Mouse (Mus musculus) urinary bladder, postnatal 10 days (tissue): ENCODE data around the gene Trpm3.

Source experiments
- DNase-seq: peaks from one replicate; pipeline ENCODE4 v3.0.0; 2022; ENCODE audit warnings: low spot score

Trpm3 gene

GRCm38 (mm10) chr19:22928366-22928765 lies 789.5 kb downstream of the Trpm3 start:
- no peak for DNase-seq

- DNase-seq: no peak
These were observed 790.9 kb downstream of the Trpm3 start for GRCm38 (mm10) chr19:22929768-22930167.

DNA sequence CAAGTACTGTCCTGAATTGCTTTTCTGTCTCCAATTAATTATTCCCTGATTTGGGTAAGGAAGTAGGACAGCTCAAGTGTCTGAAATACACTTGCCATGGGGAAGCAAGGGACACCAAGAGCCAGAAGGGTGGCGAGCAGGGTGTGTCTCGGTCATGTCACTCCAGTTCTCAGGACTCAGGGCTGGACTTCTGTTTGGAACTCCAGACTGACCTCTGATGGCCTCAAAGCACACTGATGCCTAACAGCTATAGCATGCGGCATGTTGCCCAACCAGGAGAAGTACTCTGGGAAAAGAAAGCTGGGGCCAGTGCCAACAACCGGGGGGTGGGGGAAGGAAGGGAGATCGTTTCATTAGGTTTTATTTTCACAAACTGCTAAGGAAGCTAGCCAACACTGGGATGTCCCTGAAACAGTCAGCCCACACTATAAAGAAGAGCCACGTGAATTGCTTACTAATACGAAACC lies 791.6 kb downstream of the Trpm3 start:
- DNase-seq: no peak

DNA sequence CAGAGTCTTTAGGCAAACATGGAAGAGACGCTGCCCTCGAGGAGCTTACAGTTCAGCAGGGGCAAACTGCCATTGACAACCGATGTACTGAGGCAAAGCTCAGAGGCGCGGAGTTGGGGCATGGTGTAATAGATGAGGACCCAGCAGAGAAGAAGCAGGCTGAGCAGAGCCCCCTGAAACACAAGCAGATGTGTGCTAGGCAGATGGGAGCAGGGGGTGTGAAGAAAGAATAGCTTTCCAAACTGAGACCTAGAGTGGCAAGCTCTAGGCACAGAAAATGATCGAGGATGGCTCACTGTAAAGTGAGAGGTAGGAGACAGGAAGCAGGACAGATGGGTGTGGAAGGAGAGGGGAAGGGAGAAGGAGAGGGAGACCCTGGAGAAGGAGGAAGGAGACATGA lies 792.2 kb downstream of the Trpm3 start:
- no peak for DNase-seq

- no peak for DNase-seq
These were observed 796.2 kb downstream of the Trpm3 start for GRCm38 (mm10) chr19:22935067-22935466.

DNA sequence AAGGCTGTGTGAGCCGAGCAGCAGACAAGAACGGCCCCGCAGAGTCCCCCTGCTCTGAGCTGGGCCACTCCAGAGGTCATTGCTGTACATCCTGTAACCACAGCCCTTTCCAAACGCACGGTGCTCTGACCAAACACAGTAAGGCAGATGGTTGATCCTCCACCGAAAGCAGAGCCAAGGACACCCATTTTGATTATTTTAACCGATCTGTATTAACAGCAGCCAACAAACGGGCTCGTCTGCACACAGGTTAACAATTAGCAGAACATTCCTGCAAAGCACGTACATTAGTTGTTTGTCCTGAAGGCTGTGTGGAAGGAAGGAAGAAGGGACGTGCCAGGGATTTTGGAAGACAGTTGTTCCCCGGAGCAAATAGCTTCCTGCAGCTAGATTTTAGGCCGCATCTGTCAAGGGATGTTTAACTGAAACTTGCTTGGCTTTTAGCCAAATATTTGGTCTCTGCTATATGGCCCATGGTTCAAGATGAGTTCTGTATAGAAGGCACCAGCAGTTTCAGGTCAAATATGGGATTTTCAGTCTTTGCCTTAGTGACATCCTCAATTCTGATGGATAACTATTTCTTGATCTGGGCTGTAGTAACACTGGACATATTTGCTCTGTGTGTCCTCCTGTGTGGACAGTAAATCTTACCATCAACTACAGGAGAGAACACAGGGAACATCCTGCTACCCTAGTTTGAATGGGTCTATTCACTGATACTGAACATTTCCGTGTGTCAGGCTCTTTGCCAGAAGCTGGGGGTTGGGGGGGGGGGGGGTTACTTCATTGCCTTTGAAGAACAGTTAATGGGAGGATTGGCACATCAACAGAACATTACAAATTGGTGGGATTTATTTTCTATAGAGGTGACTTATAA lies 800.2 kb downstream of the Trpm3 start:
- DNase-seq: no peak

DNA sequence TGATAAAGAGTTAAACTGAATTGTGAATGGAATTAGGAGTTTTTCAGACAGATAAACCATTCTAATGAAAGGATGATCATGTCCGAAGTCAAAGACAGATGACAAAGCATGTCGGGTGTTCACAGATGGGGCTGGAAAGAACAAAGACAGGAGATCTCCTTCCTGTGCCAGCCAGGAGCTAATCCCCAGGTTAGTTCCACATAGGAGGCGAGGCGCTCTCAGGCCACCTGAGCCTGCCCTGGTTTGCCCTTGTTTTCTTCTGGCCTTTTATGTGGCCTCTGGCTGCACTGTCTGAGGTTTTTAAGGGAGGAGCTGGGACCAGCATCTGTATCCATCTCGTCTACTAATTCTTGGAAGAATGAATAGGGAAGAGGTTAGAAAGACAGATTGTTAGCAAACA lies 801.0 kb downstream of the Trpm3 start:
- no peak for DNase-seq

DNA sequence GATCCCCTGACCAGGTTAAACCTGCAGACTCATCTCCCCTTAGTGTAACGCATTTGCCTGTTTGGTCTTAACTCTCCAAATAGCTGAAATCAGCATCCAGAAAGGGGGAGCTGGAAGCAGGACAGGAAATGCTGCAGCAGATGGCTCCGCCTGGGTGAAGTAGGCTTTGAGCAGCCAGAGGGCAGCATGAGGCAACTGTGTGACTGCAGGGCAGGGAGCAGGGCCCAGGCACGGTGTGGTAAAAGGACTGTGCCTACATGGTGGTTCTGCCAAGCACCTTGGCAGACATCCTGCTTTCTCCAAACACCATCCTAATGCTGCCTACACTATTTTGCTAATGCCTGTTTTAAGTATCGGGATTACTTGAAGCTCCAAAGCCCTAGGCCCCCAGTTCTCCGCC lies 801.6 kb downstream of the Trpm3 start:
- no peak for DNase-seq

DNA sequence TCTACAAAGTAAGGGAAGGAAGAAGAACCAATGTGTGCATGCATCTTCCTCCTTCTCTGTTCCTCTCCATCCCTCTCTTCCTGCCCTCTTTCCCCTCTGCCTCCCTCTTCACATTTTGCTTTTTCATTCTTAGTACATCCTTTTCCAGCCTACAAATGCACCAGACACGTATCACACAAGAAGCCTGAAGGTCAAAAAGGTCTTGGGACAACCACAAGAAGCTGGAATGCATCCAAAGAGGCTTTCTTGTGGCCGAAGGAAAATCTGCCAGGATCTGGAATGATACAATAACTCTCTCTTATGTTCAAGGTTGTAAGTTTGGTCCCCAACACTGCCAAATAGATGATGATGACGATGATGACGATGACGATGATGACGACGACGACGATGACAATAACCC lies 802.1 kb downstream of the Trpm3 start:
- DNase-seq: no peak

GRCm38 (mm10) chr19:22952480-22952879 lies 813.6 kb downstream of the Trpm3 start:
- no peak for DNase-seq

GRCm38 (mm10) chr19:22953191-22953590 lies 814.3 kb downstream of the Trpm3 start:
- DNase-seq: no peak

DNA sequence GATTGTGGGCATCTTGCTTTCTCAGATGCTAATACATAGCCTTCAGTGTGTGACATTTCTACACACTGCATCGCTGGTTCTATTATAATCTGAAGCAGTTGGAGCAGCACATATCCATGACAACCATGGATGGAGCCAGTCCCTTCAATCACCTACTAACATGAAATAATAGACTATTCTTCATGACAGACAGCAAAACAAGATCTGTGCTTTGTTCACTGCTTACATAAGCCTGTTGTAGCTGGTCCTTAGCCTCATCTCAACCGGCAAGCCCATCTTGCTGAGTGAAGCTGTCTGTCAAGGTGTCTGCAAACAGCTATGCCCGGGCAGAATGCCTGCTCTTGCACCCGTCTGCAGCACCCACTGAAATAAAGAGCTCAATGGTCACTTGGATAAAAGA lies 819.6 kb downstream of the Trpm3 start:
- no peak for DNase-seq

- no peak for DNase-seq
These were observed 821.8 kb downstream of the Trpm3 start for GRCm38 (mm10) chr19:22960450-22961265.

GRCm38 (mm10) chr19:22962001-22962708 lies 823.3 kb downstream of the Trpm3 start:
- DNase-seq: no peak

- DNase-seq: no peak
These were observed 823.9 kb downstream of the Trpm3 start for GRCm38 (mm10) chr19:22962731-22963130.

DNA sequence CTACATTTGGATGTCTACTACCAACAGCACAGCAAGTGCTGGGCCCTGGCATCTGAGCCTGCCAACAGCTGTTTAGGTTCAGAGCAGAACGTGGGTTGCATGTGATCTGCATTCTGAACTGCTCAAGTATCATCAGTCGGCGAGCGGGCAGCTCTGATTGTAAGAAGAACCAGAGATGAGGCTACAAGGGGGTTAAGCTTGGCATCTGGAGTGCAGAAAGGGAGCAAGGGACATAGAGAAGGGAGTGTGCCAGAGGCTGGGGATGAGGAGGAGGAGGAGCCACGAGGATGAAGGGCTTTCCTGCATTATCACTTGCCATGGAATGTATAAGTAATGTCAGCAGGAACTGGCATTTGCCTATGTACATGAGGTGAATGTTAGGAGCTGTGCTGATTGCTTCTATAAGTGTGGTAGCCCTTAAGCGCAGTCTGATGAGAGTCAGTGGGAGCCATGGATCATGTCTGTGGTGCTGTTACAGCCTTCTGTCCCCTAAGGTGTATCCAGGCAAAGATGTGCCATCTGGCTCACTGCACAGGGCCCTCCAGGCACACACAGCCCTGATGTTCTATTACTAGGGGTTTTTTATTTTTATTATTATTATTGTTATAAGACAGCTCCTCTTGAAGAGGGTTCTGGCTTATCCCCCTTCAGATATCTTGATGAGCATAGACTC lies 825.0 kb downstream of the Trpm3 start:
- no peak for DNase-seq

DNA sequence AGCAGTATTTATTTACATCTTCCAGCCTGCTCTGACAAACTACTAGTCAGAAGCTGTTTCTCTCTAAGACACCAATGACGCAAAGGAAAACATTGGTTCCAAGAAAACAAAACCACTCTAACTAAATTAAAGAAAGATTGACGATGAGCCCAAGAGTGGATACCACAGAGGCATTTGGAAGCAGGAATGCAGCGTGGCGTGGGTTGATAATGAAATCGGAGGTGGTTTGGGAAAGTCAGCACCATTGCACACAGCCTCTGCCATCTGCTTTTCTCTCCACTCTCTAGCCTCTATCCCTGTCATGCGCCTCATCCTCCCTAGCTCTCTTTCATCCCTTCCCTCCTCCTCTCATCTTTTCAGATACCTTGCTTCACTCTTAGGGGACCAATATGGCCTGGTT lies 826.6 kb downstream of the Trpm3 start:
- DNase-seq: no peak

GRCm38 (mm10) chr19:22973294-22973693 lies 834.4 kb downstream of the Trpm3 start:
- no peak for DNase-seq

GRCm38 (mm10) chr19:22973727-22974126 lies 834.9 kb downstream of the Trpm3 start:
- no peak for DNase-seq

DNA sequence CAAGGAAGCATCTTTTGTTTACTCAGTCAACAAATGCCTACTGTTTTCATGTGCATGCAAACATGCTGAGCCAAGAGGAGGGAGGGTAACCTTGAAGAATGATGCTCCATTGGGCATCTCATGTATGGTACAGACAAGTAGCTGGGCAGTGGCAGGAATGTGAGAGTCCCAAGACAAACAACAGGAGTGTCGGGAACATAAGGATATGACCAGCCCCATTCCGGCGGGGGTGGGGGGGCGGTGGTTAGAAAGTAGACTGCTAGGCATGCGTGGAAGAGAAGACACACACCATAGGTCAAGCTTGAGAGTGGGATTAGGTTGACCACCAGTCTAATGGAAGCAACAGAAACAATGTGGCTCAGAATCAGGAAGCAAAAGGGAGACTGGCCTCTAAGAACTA lies 837.0 kb downstream of the Trpm3 start:
- DNase-seq: no peak

DNA sequence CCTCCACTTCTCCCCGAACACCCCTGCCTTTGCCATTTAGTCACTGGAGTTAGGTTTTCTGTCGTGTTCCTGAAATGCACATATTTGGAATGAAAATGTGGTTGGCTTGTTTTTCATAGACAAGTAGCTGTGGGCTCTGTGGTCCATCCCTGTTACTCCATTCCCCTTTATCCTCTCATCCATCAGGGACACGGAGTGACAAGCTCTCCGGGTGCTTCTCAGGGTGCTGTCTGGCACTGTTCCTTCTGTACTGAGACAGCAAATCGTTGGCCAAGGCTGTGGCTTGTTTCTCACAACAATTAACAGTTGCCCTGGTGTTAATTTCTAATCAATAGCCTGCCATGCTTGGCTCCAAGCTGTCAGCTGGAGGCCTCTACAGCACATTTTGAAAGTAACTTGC lies 838.7 kb downstream of the Trpm3 start:
- DNase-seq: no peak

DNA sequence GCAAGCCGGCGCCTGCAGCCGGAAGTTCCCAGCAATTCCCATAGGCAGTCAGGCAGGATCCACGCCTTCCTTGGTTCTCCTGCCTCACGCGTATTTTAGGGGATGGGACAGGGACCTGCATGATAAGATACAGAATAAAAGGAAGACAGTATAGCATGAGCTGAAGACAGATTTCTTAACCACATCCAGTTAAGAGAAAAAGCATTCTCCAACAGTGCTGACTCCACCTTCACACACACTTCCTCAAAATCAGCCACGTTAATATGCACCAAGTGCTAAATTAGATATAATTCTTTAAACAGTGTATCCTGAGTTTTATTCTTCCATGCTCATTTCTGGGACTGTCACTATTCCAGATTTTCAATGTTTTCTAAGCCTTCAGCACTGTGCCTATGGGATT lies 839.9 kb downstream of the Trpm3 start:
- no peak for DNase-seq
